Mouse (Mus musculus) bone marrow macrophage, adult 2 months (primary cell): ENCODE results near the gene Wdr54.

Experiments
- CTCF ChIP-seq: IDR thresholded peaks from 2 replicates; pipeline ENCODE4 v1.5.1; 2012; ENCODE audit warnings: low read depth, mild to moderate bottlenecking, low read length, moderate library complexity
- POLR2A ChIP-seq: IDR thresholded peaks from 2 replicates; pipeline ENCODE4 v1.6.1; 2012; ENCODE audit warnings: mild to moderate bottlenecking, low read depth, low read length, borderline replicate concordance

DNA sequence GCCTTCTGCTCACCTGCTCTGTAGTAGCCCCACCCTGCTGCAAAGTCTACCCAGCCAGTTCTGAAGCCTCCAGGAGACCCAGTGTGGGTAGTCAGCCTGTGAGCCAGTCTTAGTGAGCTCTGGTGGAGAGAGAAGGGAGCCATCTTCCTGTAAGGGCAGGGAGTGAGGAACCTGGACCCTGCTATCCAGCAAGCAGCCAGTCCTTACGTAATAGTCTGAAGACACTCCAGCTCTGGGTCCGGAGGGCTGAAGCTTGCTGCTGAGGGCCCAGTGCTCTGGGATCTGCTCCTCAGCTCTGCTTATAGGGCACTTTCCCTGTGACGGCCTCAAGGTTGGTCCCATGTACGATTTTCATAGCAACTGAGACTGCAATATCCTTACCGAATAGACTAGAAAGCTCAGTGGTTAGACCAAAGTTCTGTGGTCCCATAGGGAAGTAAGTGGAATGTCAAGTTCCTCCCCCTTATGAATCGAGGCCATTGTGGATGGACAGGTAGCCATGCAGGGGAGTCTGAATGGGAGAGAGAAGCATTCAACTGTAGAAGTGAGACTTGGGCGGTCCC is 21.2 kb downstream of the Wdr54 start, which contains the start of gene Rtkn:
- TF ChIP-seq POLR2A: no peak
- no peak for TF ChIP-seq CTCF
